ENCODE assay signal across 9 mouse cellular contexts in genomic region chr10:112803557-112803956, GRCm38 (mm10).
DNase-seq lines count a peak whose midpoint lies in the region; ATAC-seq and TF ChIP-seq lines count a peak whose summit lies in the region.
"Had no signal": no experiment of that assay in that cellular context is flagged by ENCODE, and none has a peak within 500 bp of the region (broad histone marks: within the 10 kb centered on the region; RNA-seq: fewer than 3 reads in every experiment).

No protein-coding gene starts in this region.

- no peak overlapping the region for H3K4me2 ChIP-seq in kidney, postnatal 0 days (ENCODE audit: low read length)
- H3K4me2 ChIP-seq: forebrain, embryonic 12.5 days had no signal

- TF ChIP-seq CTCF in kidney, postnatal 0 days (IDR thresholded peaks at IDR 0.05; ENCODE audit: low read depth): peak; percentile 66
- TF ChIP-seq CTCF in cortical plate, adult 2 months (IDR thresholded peaks at IDR 0.05; ENCODE audit: extremely low read depth, insufficient read depth, low read length): peak; percentile 35; the same call in 1 of the 2 replicates

- WGBS in kidney, postnatal 0 days: 38% methylated on average over 6 of the region's 6 CpGs

- H3K4me3 ChIP-seq in kidney, postnatal 0 days (replicated peaks; ENCODE audit: low read depth, low read length): no peak overlapping the region
- no peak overlapping the region for H3K4me3 ChIP-seq in cortical plate, adult 2 months (ENCODE audit: insufficient read depth, low read length)
- H3K4me3 ChIP-seq: forebrain, embryonic 12.5 days had no signal

- H3K9ac ChIP-seq in kidney, postnatal 0 days (ENCODE audit: low read depth, low read length): no peak overlapping the region
- H3K9ac ChIP-seq: forebrain, embryonic 12.5 days had no signal

- DNase-seq in adrenal gland, postnatal 10 days: peak; percentile 24
- no peak for DNase-seq in adrenal gland, adult 2 months
- DNase-seq in kidney, postnatal 0 days (ENCODE audit: low spot score): peak; percentile 39
- DNase-seq in kidney, adult 11 months: no peak
- peak; percentile 66 for DNase-seq in 3T3-L1 (ENCODE audit: low read depth, low spot score)
- DNase-seq in c-Kit-positive CD71-positive TER-119-positive erythroid progenitor cells, embryonic 14.5 days (ENCODE audit: low spot score): no peak
- no peak for DNase-seq in heart, adult 11 months

- no peak for ATAC-seq in kidney, postnatal 0 days (replicated peaks; ENCODE audit: low FRiP score, low read depth)

- no peaks in the 10 kb centered on the region for H3K4me1 ChIP-seq in kidney, postnatal 0 days (replicated peaks; ENCODE audit: insufficient read depth, low read length)
- no peaks in the 10 kb centered on the region for H3K4me1 ChIP-seq in cortical plate, adult 2 months (ENCODE audit: control insufficient read depth, insufficient read depth, low read length)

- TF ChIP-seq POLR2A in cortical plate, adult 2 months (IDR thresholded peaks at IDR 0.05; ENCODE audit: extremely low read depth, insufficient read depth, low read length): no peak

- H3K9me3 ChIP-seq in kidney, postnatal 0 days (replicated peaks; ENCODE audit: low read length): no peaks in the 10 kb centered on the region
- H3K9me3 ChIP-seq: forebrain, embryonic 12.5 days had no signal

- H3K27ac ChIP-seq in kidney, postnatal 0 days: no peak overlapping the region
- H3K27ac ChIP-seq in cortical plate, adult 2 months (ENCODE audit: insufficient read depth, low read length): no peak overlapping the region
- H3K27ac ChIP-seq: forebrain, embryonic 12.5 days had no signal

- H3K36me3 ChIP-seq in kidney, postnatal 0 days (ENCODE audit: insufficient read depth, low read length): no peaks in the 10 kb centered on the region
- H3K36me3 ChIP-seq: forebrain, embryonic 12.5 days had no signal

- H3K27me3 ChIP-seq in kidney, postnatal 0 days (ENCODE audit: insufficient read depth, low read length): no peaks in the 10 kb centered on the region
- H3K27me3 ChIP-seq: forebrain, embryonic 12.5 days had no signal

Comparison
In these comparisons a context has a peak if more than half of its experiments do, and no peak if none do; other contexts are left out.
1. DNase-seq: peak in adrenal gland, postnatal 10 days (single experiment), kidney, postnatal 0 days (single experiment) and 3T3-L1 (single experiment); none in adrenal gland, adult 2 months (single experiment), kidney, adult 11 months (single experiment), c-Kit-positive CD71-positive TER-119-positive erythroid progenitor cells, embryonic 14.5 days (single experiment) and heart, adult 11 months (single experiment).